Mouse (Mus musculus) megakaryocyte, embryonic 14.5 days (primary cell): ENCODE data around the gene Clstn2.

Experiments used
- FLI1 ChIP-seq: IDR thresholded peaks from 2 replicates; pipeline ENCODE4 v1.6.1; 2012; ENCODE audit warnings: low read length, inconsistent platforms, mixed read lengths
- GATA1 ChIP-seq: IDR thresholded peaks from 3 replicates; pipeline ENCODE4 v1.6.1; 2012; ENCODE audit warnings: mixed read lengths, low read length, inconsistent platforms, borderline replicate concordance

DNA sequence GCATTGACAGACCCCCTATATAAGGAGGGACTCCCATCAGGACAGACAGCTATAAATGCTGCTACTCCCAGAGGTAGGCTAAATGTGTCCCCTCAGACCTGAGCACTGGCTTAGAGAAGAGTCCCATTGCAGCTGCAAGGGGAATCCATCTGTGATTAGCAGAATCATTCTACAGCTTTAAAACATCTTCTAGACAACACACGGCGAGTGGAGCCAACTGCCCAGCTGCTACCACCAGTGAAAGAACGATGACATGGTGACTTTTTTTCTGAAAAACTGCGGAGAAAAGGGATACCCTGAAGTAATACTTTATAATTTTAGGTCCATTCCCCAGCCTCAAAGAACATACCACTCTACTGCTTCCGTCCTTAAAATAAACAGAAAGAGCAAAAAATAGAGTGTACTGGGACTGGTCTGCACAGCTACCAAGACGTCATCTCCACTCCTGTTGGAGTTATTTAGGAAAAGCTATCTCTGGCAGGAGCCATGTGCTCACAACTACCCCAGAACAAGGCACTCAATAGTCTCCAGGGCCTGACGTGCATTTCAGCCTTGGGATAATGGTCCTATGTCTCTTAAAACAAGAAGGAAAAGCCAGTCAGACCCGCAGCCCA, 79.1 kb downstream of the Clstn2 start:
- TF ChIP-seq GATA1 = no peak
- TF ChIP-seq FLI1 = no peak
